Mouse (Mus musculus): ENCODE data around the gene Ppp4r2. TPM values are rescaled to one million over a fixed set of nuclear protein-coding genes. Genes with fewer than 3 reads are reported as not detected.

Gene Ppp4r2
- polyA plus RNA-seq, 1 experiment from 2014 or later: 25.1 TPM

GRCm38 (mm10) chr6:100895183-100895582 lies 61.8 kb downstream of the Ppp4r2 start:
- ATAC-seq (replicated peaks; ENCODE audit: insufficient number of reproducible peaks, low FRiP score, low TSS enrichment): no peak
- no peaks in the 10 kb centered on the region for H3K9me3 ChIP-seq (replicated peaks; ENCODE audit: control insufficient read depth, low read length)
- H3K9ac ChIP-seq (ENCODE audit: low read depth, low read length): no peak overlapping the region
- H3K4me3 ChIP-seq (ENCODE audit: low read depth, low read length): no peak overlapping the region
- no peak overlapping the region for H3K4me2 ChIP-seq
- no peak overlapping the region for H3K27ac ChIP-seq (ENCODE audit: low read depth, low read length)
- no peaks in the 10 kb centered on the region for H3K27me3 ChIP-seq (ENCODE audit: control insufficient read depth, insufficient read depth, low read length)
- H3K36me3 ChIP-seq (ENCODE audit: control insufficient read depth, insufficient read depth, low read length): no peaks in the 10 kb centered on the region
- H3K4me1 ChIP-seq (ENCODE audit: control insufficient read depth, insufficient read depth, low read length): 0 out of 2 replicates have a peak, but pooled peaks cover 8% of the 10 kb centered on the region
- 69% methylated on average over 8 of the region's 8 CpGs for WGBS (ENCODE audit: insufficient replicate concordance)

DNA sequence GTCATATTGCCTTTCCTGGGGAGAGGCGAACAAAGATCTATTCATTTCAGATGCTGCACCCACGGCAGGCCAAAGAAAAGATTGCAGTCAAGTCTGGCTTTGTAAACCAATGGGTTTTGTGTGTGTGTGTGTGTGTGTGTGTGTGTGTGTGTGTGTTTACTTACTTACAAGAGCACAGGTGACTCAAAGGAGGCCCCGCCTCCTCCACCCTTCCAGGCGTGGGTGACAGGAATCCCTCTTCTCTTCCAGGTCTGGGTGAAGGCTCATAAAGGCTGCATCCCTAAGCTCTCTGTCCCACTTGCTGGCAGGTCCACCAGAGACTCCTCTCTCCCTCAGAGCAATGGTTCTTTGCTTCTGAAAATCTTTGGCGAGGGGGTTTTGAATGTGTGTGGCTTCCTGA lies 63.5 kb downstream of the Ppp4r2 start:
- H3K4me3 ChIP-seq (ENCODE audit: low read depth, low read length): no peak overlapping the region
- H3K4me1 ChIP-seq (ENCODE audit: control insufficient read depth, insufficient read depth, low read length): 0 out of 2 replicates have a peak, but pooled peaks cover 8% of the 10 kb centered on the region
- ATAC-seq (replicated peaks; ENCODE audit: insufficient number of reproducible peaks, low FRiP score, low TSS enrichment): no peak
- no peaks in the 10 kb centered on the region for H3K9me3 ChIP-seq (replicated peaks; ENCODE audit: control insufficient read depth, low read length)
- no peaks in the 10 kb centered on the region for H3K36me3 ChIP-seq (ENCODE audit: control insufficient read depth, insufficient read depth, low read length)
- no peak overlapping the region for H3K27ac ChIP-seq (ENCODE audit: low read depth, low read length)
- WGBS (ENCODE audit: insufficient replicate concordance): 72% methylated on average over 5 of the region's 5 CpGs
- H3K9ac ChIP-seq (ENCODE audit: low read depth, low read length): no peak overlapping the region
- no peaks in the 10 kb centered on the region for H3K27me3 ChIP-seq (ENCODE audit: control insufficient read depth, insufficient read depth, low read length)
- H3K4me2 ChIP-seq: no peak overlapping the region

DNA sequence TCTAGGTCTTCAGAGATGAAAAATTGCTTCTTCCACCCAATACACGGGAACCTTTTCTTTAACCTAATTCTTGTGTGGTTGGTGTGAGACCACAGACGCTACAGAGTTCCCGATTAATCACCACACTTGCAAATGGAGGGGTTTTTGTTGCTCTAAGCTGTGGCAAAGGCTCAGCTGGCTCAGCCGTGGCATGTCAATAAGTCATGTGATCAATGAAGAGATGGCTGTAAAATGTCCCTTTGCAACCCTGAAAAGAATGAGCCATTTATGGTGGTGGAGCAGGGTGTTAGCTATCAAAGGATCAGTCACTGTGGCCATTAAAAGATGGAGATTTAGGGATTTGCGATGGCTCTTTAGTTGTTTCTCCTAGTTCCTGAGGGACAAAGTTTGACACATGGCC lies 71.0 kb downstream of the Ppp4r2 start:
- Histone ChIP-seq H3K27me3 (ENCODE audit: control insufficient read depth, insufficient read depth, low read length) (no peaks in the 10 kb centered on the region), H3K27ac (ENCODE audit: low read depth, low read length) (no peak overlapping the region), H3K36me3 (ENCODE audit: control insufficient read depth, insufficient read depth, low read length) (no peaks in the 10 kb centered on the region), H3K4me1 (ENCODE audit: control insufficient read depth, insufficient read depth, low read length) (no peaks in the 10 kb centered on the region), H3K9me3 (replicated peaks; ENCODE audit: control insufficient read depth, low read length) (no peaks in the 10 kb centered on the region), H3K4me2 (no peak overlapping the region), H3K4me3 (ENCODE audit: low read depth, low read length) (no peak overlapping the region), H3K9ac (ENCODE audit: low read depth, low read length) (no peak overlapping the region)
- no peak for ATAC-seq (replicated peaks; ENCODE audit: insufficient number of reproducible peaks, low FRiP score, low TSS enrichment)
- WGBS (ENCODE audit: insufficient replicate concordance): 80% methylated on average over 5 of the region's 5 CpGs

- no peak overlapping the region for H3K9ac ChIP-seq (ENCODE audit: low read depth, low read length)
- no peak overlapping the region for H3K4me3 ChIP-seq (ENCODE audit: low read depth, low read length)
- no peaks in the 10 kb centered on the region for H3K4me1 ChIP-seq (ENCODE audit: control insufficient read depth, insufficient read depth, low read length)
- no peaks in the 10 kb centered on the region for H3K27me3 ChIP-seq (ENCODE audit: control insufficient read depth, insufficient read depth, low read length)
- H3K4me2 ChIP-seq: no peak overlapping the region
- H3K36me3 ChIP-seq (ENCODE audit: control insufficient read depth, insufficient read depth, low read length): no peaks in the 10 kb centered on the region
- H3K9me3 ChIP-seq (replicated peaks; ENCODE audit: control insufficient read depth, low read length): no peaks in the 10 kb centered on the region
- WGBS (ENCODE audit: insufficient replicate concordance): 76% methylated on average over 2 of the region's 2 CpGs
- no peak for ATAC-seq (replicated peaks; ENCODE audit: insufficient number of reproducible peaks, low FRiP score, low TSS enrichment)
- no peak overlapping the region for H3K27ac ChIP-seq (ENCODE audit: low read depth, low read length)
Measured at GRCm38 (mm10) chr6:100910136-100910675, 76.8 kb downstream of the Ppp4r2 start.

Other genes with a start within 250 kb of the Ppp4r2 start
- 10.6 and 13.1 TPM in 2 replicates for gene Shq1, start 162.5 kb upstream of the Ppp4r2 start, polyA plus RNA-seq (2014; fragmentation: Nextera tagmentation; extraction: Ambion mirVana)
- 0.93 and 1.1 TPM in 2 replicates for gene Gxylt2, start 128.9 kb upstream of the Ppp4r2 start, polyA plus RNA-seq (2014; fragmentation: Nextera tagmentation; extraction: Ambion mirVana)